Mouse (Mus musculus): Measurements from ENCODE around the gene Neurod1. TPM values are rescaled to one million over a fixed set of nuclear protein-coding genes. Genes with fewer than 3 reads are reported as not detected.

Gene Neurod1
- polyA plus RNA-seq (2014; fragmentation: Illumina TruSeq; extraction: RNeasy Lipid Tissue Mini Kit (QIAGEN cat#74804); ENCODE audit: low read depth, low replicate concordance), result not detected

DNA sequence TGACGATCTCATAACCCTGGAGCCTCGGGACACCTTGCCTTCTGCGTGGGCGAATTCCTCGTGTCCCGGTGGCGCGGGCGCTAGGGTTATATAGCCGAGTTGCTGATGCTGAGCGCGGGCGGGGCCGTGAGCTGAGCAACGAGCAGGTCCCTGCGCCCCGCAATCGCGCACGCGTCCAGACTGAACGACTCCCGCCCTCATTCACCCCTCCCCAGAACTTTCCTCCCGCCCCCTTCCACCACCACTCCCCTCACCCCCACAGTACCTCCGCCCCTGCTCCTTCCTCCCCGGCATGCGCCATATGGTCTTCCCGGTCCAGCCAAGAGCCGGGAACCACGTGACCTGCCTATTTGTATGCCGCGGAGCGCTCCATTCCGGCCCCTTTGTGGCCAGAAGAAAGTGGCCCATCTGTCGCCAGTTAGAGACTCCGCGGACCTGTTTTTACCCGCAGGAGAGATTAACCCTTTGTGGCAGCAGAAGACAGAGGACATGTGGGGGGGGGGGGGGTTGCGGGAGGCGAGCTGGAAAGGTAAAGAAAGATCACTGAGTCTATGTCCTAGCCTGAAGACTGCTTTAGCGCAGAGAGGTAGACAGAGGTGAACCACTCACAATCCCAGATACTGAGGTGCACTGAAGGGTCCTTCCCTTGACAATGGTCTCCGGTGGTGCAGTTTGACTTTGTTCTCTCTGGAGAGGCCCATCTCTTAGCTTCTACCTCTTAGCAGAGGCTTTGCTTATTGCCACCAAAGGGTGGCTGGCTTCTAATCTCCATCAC is at the start of gene Neurod1, which contains the start of gene Cerkl:
Neurod1 (minus strand) TSS at position 177 of the 775 bp plus-strand sequence.
Cerkl (minus strand) TSS at position 211 of the 775 bp plus-strand sequence.

Other genes starting within 250 kb of the Neurod1 start
- gene Itga4, start 201.3 kb downstream of the Neurod1 start, polyA plus RNA-seq (2014; fragmentation: Illumina TruSeq; extraction: RNeasy Lipid Tissue Mini Kit (QIAGEN cat#74804); ENCODE audit: low read depth, low replicate concordance), result 1.0 TPM
- gene Cerkl, start within 50 bp of the Neurod1 start, polyA plus RNA-seq (2014; fragmentation: Illumina TruSeq; extraction: RNeasy Lipid Tissue Mini Kit (QIAGEN cat#74804); ENCODE audit: low read depth, low replicate concordance), result 0.50 TPM
- 20.6 TPM for gene Itprid2, start 178.6 kb upstream of the Neurod1 start, polyA plus RNA-seq (2014; fragmentation: Illumina TruSeq; extraction: RNeasy Lipid Tissue Mini Kit (QIAGEN cat#74804); ENCODE audit: low read depth, low replicate concordance)